Mouse (Mus musculus) thymus, adult 2 months (tissue): Measurements from ENCODE around the gene Fam50b. TPM values are rescaled to one million over a fixed set of nuclear protein-coding genes. Genes with fewer than 3 reads are reported as not detected.

ENCODE experiments used
- DNase-seq: peaks from one replicate; pipeline ENCODE4 v3.0.0; 2021
- H3K27ac ChIP-seq: fragments of 200-500 bp; 2 replicates; pipeline ENCODE4 v1.5.1; 2012; ENCODE audit warnings: low read length, control low read depth; ENCODE audit not compliant: control insufficient read depth, insufficient read depth
- H3K27me3 ChIP-seq: fragments of 200-500 bp; 2 replicates; pipeline ENCODE4 v1.6.1; 2012; ENCODE audit warnings: mild to moderate bottlenecking, low read length, moderate library complexity, mixed read lengths; ENCODE audit not compliant: control insufficient read depth, insufficient read depth
- H3K36me3 ChIP-seq: fragments of 200-500 bp; 2 replicates; pipeline ENCODE4 v1.6.1; 2012; ENCODE audit warnings: mild to moderate bottlenecking, low read length, moderate library complexity; ENCODE audit not compliant: control insufficient read depth, insufficient read depth
- H3K4me1 ChIP-seq: fragments of 200-500 bp; replicated peaks from 2 replicates; pipeline ENCODE4 v1.6.1; 2012; ENCODE audit warnings: low read length; ENCODE audit not compliant: control insufficient read depth, insufficient read depth
- H3K4me3 ChIP-seq: fragments of 200-500 bp; 2 replicates; pipeline ENCODE4 v1.5.1; 2012; ENCODE audit warnings: mild to moderate bottlenecking, low read length, control low read depth, moderate library complexity; ENCODE audit not compliant: control insufficient read depth, insufficient read depth
- CTCF ChIP-seq: fragments of 200-500 bp; IDR thresholded peaks from 2 replicates; pipeline ENCODE4 v1.5.1; 2012; ENCODE audit warnings: mild to moderate bottlenecking, control low read depth, low read length, moderate library complexity, borderline replicate concordance; ENCODE audit not compliant: control insufficient read depth, poor library complexity, insufficient read depth; ENCODE audit errors: extremely low read depth
- POLR2A ChIP-seq: fragments of 200-500 bp; IDR thresholded peaks from 2 replicates; pipeline ENCODE4 v1.6.1; 2012; ENCODE audit warnings: mild to moderate bottlenecking, low read length, control low read depth, moderate library complexity; ENCODE audit not compliant: control insufficient read depth, poor library complexity, insufficient read depth; ENCODE audit errors: extremely low read depth
- WGBS: fragments of 180-500 bp; shearing (Covaris S2); methylation state at CpG from one replicate; pipeline ENCODE4 v1.1.7; 2018; 5-methylcytosine and 5-hydroxymethylcytosine counted together
- polyA plus RNA-seq: library from polyadenylated mRNA; depleted of rRNA; stranded (reverse); fragments of >200 nt; gene quantifications from 2 replicates; pipeline ENCODE4 v1.2.3, GENCODE M21; 2012

Fam50b gene
- polyA plus RNA-seq, 1 experiment = not detected

DNA sequence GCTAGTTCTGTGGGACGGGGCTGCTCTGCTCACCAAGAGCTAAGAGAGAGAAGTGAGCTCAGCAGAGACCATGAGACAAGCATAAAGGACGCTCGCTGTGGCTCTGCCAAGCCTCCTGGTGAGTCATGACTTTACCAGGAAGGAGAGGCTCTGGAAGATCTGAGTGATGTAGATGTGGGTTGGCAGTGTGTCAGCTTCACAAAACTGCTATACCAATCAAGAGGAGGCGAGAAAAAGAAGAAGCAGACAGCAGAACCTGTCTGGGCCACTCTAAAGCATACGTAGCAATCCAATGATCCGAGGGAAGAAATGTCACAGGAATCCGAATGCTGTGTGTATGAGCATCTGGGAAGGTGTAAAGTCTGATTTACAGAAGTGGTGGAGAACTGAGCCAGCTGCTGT is 19.2 kb upstream of the Fam50b start:
- Histone ChIP-seq H3K36me3 (no peaks in the 10 kb centered on the region), H3K4me1 (no peaks in the 10 kb centered on the region), H3K27me3 (no peaks in the 10 kb centered on the region), H3K27ac (no peak overlapping the region), H3K4me3 (no peak overlapping the region)
- TF ChIP-seq POLR2A = no peak
- TF ChIP-seq CTCF = no peak
- no peak for DNase-seq
- WGBS = 36% methylated on average over 7 of the region's 7 CpGs

GRCm38 (mm10) chr13:34724831-34725592 is 9.6 kb upstream of the Fam50b start:
- H3K27ac ChIP-seq = no peak overlapping the region

DNA sequence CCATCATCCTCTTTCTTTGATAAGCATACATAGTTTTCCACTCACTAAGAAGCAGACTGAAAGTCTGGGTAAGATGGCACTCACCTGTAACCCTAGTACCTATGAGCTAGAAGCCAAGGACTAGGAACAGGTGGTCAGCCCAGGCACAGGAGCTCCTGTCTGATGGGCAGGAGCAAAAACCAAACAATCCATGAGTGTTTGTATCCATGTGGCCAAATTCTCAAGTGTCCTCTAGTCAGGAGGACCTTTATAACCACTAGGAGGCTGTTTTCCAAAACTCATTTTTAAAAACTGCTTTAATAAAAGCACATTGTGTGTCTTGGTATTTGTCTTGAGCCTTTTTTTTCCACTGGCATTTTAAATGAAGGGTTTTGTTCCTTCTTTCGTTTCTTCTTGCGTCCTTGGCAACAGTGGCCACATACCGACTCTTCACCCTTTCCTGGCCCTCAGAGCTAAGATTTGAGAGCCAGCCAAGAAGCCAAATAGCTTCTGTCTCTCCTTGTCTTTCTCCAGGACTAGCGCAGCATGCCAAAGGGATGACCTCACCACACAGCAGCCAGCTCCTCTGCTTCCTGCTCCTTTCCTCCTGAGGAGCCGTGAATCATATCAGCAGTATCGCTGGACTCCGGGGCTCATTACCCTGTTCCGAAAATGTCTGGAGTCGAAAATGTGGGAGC is 8.7 kb upstream of the Fam50b start:
- WGBS = 19% methylated on average over 9 of the region's 9 CpGs
- TF ChIP-seq POLR2A (no peak), CTCF (no peak)
- DNase-seq = no peak
- Histone ChIP-seq H3K36me3 (no peaks in the 10 kb centered on the region), H3K4me1 (no peaks in the 10 kb centered on the region), H3K27me3 (no peaks in the 10 kb centered on the region), H3K27ac (no peak overlapping the region), H3K4me3 (no peak overlapping the region)

More at GRCm38 (mm10) chr13:34724831-34725592, 9.6 kb upstream of the Fam50b start:
- TF ChIP-seq CTCF = no peak
- no peak for TF ChIP-seq POLR2A
- no peak for DNase-seq
- H3K36me3 ChIP-seq = no peaks in the 10 kb centered on the region
- no peaks in the 10 kb centered on the region for H3K4me1 ChIP-seq
- H3K4me3 ChIP-seq = no peak overlapping the region
- 78% methylated on average over 8 of the region's 8 CpGs for WGBS
- no peaks in the 10 kb centered on the region for H3K27me3 ChIP-seq

DNA sequence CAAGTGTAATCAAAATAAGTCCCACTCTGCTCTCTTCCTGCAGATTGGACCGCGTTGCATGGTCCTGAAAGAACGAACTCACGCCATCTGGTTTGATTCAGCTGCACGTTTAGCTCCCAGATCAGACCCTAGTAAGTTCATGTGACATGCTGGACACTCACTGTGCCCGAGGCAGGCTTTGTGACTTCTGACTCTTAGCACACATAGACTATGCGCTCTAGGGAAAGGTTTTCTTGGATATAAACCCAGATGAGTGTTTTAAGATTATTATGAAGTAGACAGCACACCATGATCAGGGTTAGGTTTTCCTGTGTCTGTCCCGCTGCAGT is 8.2 kb upstream of the Fam50b start:
- TF ChIP-seq CTCF = no peak
- no peak for TF ChIP-seq POLR2A
- no peak for DNase-seq
- Histone ChIP-seq H3K27me3 (no peaks in the 10 kb centered on the region), H3K27ac (no peak overlapping the region), H3K4me3 (no peak overlapping the region), H3K4me1 (no peaks in the 10 kb centered on the region), H3K36me3 (no peaks in the 10 kb centered on the region)
- 44% methylated on average over 8 of the region's 8 CpGs for WGBS

DNA sequence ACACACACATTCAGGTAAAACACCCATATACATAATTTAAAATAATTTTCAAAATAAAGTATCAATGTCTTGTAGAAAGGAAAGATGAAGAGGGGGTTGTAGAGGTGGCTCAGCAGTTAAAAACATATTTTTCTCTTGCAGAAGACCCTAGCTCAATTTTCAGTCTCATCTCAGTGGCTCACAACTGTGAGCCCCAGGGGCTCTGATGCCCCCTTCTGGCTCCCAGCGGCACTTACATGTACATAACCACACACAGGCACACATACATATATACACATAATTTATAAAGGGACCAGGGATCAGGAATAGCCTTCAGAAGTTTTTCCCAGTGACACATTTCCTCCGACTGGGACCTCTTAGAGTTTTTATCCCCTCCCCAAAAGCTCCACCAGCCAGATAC is 7.6 kb upstream of the Fam50b start:
- TF ChIP-seq CTCF = no peak
- H3K4me1 ChIP-seq = no peaks in the 10 kb centered on the region
- H3K27me3 ChIP-seq = no peaks in the 10 kb centered on the region
- H3K36me3 ChIP-seq = no peaks in the 10 kb centered on the region
- WGBS = 97% methylated on average over 2 of the region's 2 CpGs
- no peak for DNase-seq
- H3K4me3 ChIP-seq = no peak overlapping the region
- no peak overlapping the region for H3K27ac ChIP-seq

GRCm38 (mm10) chr13:34731551-34731950 is 3.1 kb upstream of the Fam50b start:
- TF ChIP-seq CTCF (no peak), POLR2A (no peak)
- no peaks in the 10 kb centered on the region for H3K4me1 ChIP-seq
- WGBS = 94% methylated on average over 6 of the region's 6 CpGs

More at GRCm38 (mm10) chr13:34731551-34731950, 3.1 kb upstream of the Fam50b start:
- Histone ChIP-seq H3K4me3 (no peak overlapping the region), H3K27ac (no peak overlapping the region), H3K27me3 (no peaks in the 10 kb centered on the region), H3K36me3 (no peaks in the 10 kb centered on the region)
- no peak for DNase-seq
